Mouse (Mus musculus) liver, embryonic 14.5 days (tissue): Measurements from ENCODE around the gene Tmem38b.

ENCODE experiments used
- CTCF ChIP-seq: IDR thresholded peaks from 2 replicates; pipeline ENCODE4 v1.5.1; 2016; ENCODE audit warnings: antibody characterized with exemption, low read depth, control low read depth
- EP300 ChIP-seq: IDR thresholded peaks from 2 replicates; pipeline ENCODE4 v1.6.1; 2016; ENCODE audit warnings: antibody characterized with exemption, low read depth

- TF ChIP-seq EP300 (no peak), CTCF (no peak)
Measured at GRCm38 (mm10) chr4:53789346-53789745, 36.5 kb upstream of the Tmem38b start.
